Mouse (Mus musculus) testis, adult 2 months (tissue): ENCODE data around the gene Cers2. TPM values are rescaled to one million over a fixed set of nuclear protein-coding genes. Genes with fewer than 3 reads are reported as not detected.

Source experiments
- H3K27ac ChIP-seq: fragments of 200-500 bp; 2 replicates; pipeline ENCODE4 v1.5.1; 2012; ENCODE audit warnings: low read depth, low read length; ENCODE audit not compliant: control insufficient read depth, insufficient read depth
- H3K27me3 ChIP-seq: fragments of 200-500 bp; 2 replicates; pipeline ENCODE4 v1.6.1; 2012; ENCODE audit warnings: mild to moderate bottlenecking, low read length, moderate library complexity; ENCODE audit not compliant: control insufficient read depth, insufficient read depth
- H3K36me3 ChIP-seq: fragments of 200-500 bp; 2 replicates; pipeline ENCODE4 v1.6.1; 2012; ENCODE audit warnings: mild to moderate bottlenecking, low read length; ENCODE audit not compliant: control insufficient read depth, insufficient read depth
- H3K4me1 ChIP-seq: fragments of 200-500 bp; 2 replicates; pipeline ENCODE4 v1.6.1; 2012; ENCODE audit warnings: low read length; ENCODE audit not compliant: control insufficient read depth, insufficient read depth
- H3K4me3 ChIP-seq: fragments of 200-500 bp; 2 replicates; pipeline ENCODE4 v1.5.1; 2012; ENCODE audit warnings: low read depth, mild to moderate bottlenecking, low read length, moderate library complexity, mixed read lengths; ENCODE audit not compliant: control insufficient read depth
- CTCF ChIP-seq: fragments of 200-500 bp; IDR thresholded peaks from 2 replicates; pipeline ENCODE4 v1.5.1; 2012; ENCODE audit warnings: low read depth, mild to moderate bottlenecking, inconsistent platforms, low read length, moderate library complexity; ENCODE audit not compliant: control insufficient read depth, insufficient read depth, insufficient replicate concordance
- POLR2A ChIP-seq: fragments of 200-500 bp; IDR thresholded peaks from 2 replicates; pipeline ENCODE4 v1.6.1; 2012; ENCODE audit warnings: low read depth, mild to moderate bottlenecking, inconsistent platforms, low read length, moderate library complexity; ENCODE audit not compliant: control insufficient read depth
- polyA plus RNA-seq: library from polyadenylated mRNA; depleted of rRNA; stranded (reverse); fragments of >200 nt; gene quantifications from 2 replicates; pipeline ENCODE4 v1.2.3, GENCODE M21; 2012

Cers2 gene
- polyA plus RNA-seq, 1 experiment: 27.6 TPM

- Histone ChIP-seq H3K36me3 (no peaks in the 10 kb centered on the region), H3K4me3 (no peak overlapping the region), H3K4me1 (no peaks in the 10 kb centered on the region; the same call in 1 of the 2 replicates), H3K27me3 (no peaks in the 10 kb centered on the region), H3K27ac (no peak overlapping the region)
- TF ChIP-seq POLR2A (no peak), CTCF (no peak)
These were observed 39.4 kb upstream of the Cers2 start for GRCm38 (mm10) chr3:95275161-95275560.

GRCm38 (mm10) chr3:95276428-95276934 is 38.1 kb upstream of the Cers2 start:
- H3K4me3 ChIP-seq: no peak overlapping the region
- TF ChIP-seq CTCF: no peak
- no peak for TF ChIP-seq POLR2A
- no peaks in the 10 kb centered on the region for H3K27me3 ChIP-seq
- no peak overlapping the region for H3K27ac ChIP-seq
- no peaks in the 10 kb centered on the region for H3K36me3 ChIP-seq
- peaks cover 3% of the 10 kb centered on the region for H3K4me1 ChIP-seq

DNA sequence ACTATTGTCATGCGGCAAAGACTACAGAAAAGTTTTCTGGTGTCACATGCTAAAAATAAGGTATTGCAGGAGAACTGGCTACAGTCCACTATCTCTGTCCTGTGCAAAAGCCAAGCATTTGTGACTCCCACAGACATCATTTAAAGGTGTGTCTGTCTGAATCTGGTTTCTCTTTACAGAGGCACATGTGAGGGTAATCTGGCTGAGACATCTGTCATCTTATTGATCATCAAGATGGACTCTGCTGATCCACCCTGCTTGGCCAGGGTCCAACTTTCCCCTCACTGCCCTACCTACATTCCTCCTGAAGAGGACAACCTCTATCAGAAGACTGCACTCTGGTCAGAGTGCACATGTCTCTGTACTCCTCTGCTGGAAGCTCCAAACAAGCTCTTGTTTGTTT is 37.4 kb upstream of the Cers2 start:
- H3K4me3 ChIP-seq: no peak overlapping the region
- TF ChIP-seq CTCF: no peak
- no peak for TF ChIP-seq POLR2A
- H3K27ac ChIP-seq: no peak overlapping the region
- no peaks in the 10 kb centered on the region for H3K36me3 ChIP-seq
- H3K4me1 ChIP-seq: peaks cover 3% of the 10 kb centered on the region
- H3K27me3 ChIP-seq: no peaks in the 10 kb centered on the region

GRCm38 (mm10) chr3:95280747-95281146 is 33.8 kb upstream of the Cers2 start:
- no peaks in the 10 kb centered on the region; the same call in none of the 2 replicates for H3K36me3 ChIP-seq
- TF ChIP-seq POLR2A: no peak
- no peak for TF ChIP-seq CTCF
- H3K4me3 ChIP-seq: peak overlapping the region; percentile 94
- no peaks in the 10 kb centered on the region for H3K27me3 ChIP-seq
- peaks cover 9% of the 10 kb centered on the region for H3K4me1 ChIP-seq
- peak overlapping the region; percentile 84 for H3K27ac ChIP-seq

DNA sequence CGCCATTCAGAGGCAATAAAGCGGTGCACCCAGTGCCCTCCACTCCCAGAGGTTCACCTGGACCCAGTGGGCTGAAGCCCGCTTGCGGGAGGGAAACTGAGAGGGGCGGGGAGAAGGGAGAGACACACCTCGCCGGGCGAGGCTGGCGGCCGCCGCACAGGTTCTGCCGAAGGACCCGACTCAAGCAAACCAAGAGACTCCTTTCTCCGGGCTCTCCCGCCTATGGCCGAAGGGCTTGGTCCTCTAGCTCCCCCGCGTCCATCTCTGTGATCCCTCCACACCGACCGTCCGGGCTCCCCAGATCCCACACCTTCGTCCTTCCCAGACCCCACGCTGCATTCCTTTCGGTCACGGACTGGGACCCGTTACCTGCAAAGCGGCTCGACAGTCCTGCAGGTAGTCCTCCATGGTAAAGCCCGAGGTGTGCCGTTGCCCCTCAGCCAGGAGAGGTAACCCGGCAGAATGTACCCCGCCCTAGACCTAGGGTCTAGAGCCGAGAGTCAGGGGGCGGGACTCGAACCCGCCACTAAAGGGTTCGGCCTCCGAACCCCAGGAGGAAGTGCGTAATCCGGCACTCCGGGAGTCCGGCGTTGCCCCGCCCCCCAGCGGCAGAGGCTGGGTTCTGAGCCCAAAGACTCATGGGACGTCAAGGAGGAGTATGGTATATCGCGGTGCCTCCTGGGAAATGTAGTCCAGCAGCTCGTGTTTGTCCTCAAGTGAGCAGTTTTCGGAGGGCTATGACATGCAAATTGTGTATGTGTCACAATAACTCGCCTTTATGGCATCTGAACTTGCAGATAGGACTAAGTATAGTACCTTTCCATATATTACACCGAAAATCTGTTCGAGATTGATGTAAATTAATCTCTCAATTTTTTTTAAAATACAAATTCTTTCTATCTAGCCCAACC is 33.1 kb upstream of the Cers2 start, which contains the start of the genes Mindy1 and Prune1:
Gene Mindy1 (plus strand): TSS at position 130 of the 911 bp plus-strand sequence.
Gene Prune1 (minus strand): TSS at position 861 of the 911 bp plus-strand sequence.
- Histone ChIP-seq H3K27me3 (no peaks in the 10 kb centered on the region), H3K4me3 (peak within 1 kb of the TSS; percentile 98), H3K4me1 (peaks cover 9% of the 10 kb centered on the region), H3K27ac (peak within 1 kb of the TSS; percentile 96), H3K36me3 (no peaks in the 10 kb centered on the region; the same call in none of the 2 replicates)
- TF ChIP-seq CTCF: no peak
- peak; percentile 27; the same call in 1 of the 2 replicates for TF ChIP-seq POLR2A

GRCm38 (mm10) chr3:95282381-95282864 is 32.2 kb upstream of the Cers2 start:
- peaks cover 9% of the 10 kb centered on the region for H3K4me1 ChIP-seq
- peak overlapping the region; percentile 96 for H3K27ac ChIP-seq
- TF ChIP-seq CTCF: no peak
- TF ChIP-seq POLR2A: no peak
- H3K4me3 ChIP-seq: peak overlapping the region; percentile 98
- H3K27me3 ChIP-seq: no peaks in the 10 kb centered on the region
- H3K36me3 ChIP-seq: no peaks in the 10 kb centered on the region; the same call in none of the 2 replicates

DNA sequence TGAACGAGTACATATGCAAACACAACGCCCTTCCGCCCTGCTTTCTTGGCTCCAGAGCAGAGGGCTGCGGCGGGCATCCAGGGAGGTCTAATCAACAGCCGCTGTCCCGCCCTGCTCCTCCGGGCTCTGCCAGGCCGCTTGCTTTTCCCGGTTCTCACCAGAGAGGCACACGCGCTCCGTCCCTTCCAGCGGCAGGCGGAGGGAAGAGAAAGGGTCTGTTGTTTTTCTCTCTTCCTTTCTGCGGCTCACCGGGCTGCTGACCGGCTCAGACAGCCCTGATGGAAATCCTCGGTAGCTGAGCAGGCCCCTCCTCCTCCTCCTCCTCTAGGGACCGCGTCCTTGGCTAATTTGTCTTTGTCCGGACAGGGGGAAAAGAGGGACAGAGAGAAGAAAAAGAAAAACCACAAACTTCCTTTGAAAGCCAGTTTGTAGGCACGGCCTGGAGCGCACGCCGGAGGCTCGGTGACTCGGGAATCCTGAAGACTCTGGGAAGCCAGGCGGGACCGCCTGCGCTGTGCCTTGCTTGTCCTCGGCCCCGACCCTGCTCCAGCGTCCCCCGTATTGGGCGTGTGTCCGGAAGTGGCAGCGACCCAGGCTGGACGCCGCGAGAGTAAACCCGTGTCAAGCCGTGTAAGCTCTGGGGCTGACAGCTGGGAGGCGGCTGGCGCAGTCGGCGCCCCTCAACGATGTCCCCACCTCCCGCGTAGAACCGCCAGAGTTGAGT is 31.6 kb upstream of the Cers2 start:
- H3K36me3 ChIP-seq: no peaks in the 10 kb centered on the region; the same call in none of the 2 replicates
- peak overlapping the region; percentile 98 for H3K4me3 ChIP-seq
- H3K27me3 ChIP-seq: no peaks in the 10 kb centered on the region
- TF ChIP-seq POLR2A: peak; percentile 52
- peak; percentile 10; the same call in 1 of the 2 replicates for TF ChIP-seq CTCF
- peak overlapping the region; percentile 96 for H3K27ac ChIP-seq
- peaks cover 9% of the 10 kb centered on the region for H3K4me1 ChIP-seq
